Mouse (Mus musculus) gastrocnemius, postnatal 4 days (tissue): ENCODE data around the gene Pkd1. TPM values are rescaled to one million over a fixed set of nuclear protein-coding genes. Genes with fewer than 3 reads are reported as not detected.

ENCODE experiments used
- DNase-seq, 2 experiments: peaks; one replicate each; pipeline ENCODE4 v3.0.0; 2021 to 2022; ENCODE audit warnings: low spot score in 2 of 2, mixed read lengths in 2 of 2
- total RNA-seq, 2 experiments: library from RNA; stranded (reverse); gene quantifications; 2 replicates each; pipeline ENCODE4 v1.2.3; 2021

The Pkd1 gene
- total RNA-seq, 2 experiments from 2014 or later: 60.5 to 66.7 TPM

- DNase-seq: no peak
Measured at GRCm38 (mm10) chr17:24532045-24532444, 17.6 kb upstream of the Pkd1 start.

- DNase-seq: peak; percentile 64 to 81
Measured at GRCm38 (mm10) chr17:24533099-24533992, 16.3 kb upstream of the Pkd1 start.

GRCm38 (mm10) chr17:24534160-24534718 is 15.4 kb upstream of the Pkd1 start, which contains the start of gene Rab26:
Rab26 (minus strand) TSS chr17:24534210.
- DNase-seq: no peak

GRCm38 (mm10) chr17:24535300-24535699 is 14.3 kb upstream of the Pkd1 start:
- no peak for DNase-seq

- no peak for DNase-seq
Measured at GRCm38 (mm10) chr17:24537536-24537935, 12.1 kb upstream of the Pkd1 start.

- DNase-seq: no peak
Measured at GRCm38 (mm10) chr17:24538950-24539349, 10.7 kb upstream of the Pkd1 start.

- DNase-seq: no peak
Measured at GRCm38 (mm10) chr17:24540375-24540774, 9.3 kb upstream of the Pkd1 start.

GRCm38 (mm10) chr17:24544613-24545012 is 5.0 kb upstream of the Pkd1 start:
- no peak for DNase-seq

- no peak for DNase-seq
Measured at GRCm38 (mm10) chr17:24545247-24545646, 4.4 kb upstream of the Pkd1 start.

- no peak for DNase-seq
Measured at GRCm38 (mm10) chr17:24546234-24546633, 3.4 kb upstream of the Pkd1 start.

GRCm38 (mm10) chr17:24548435-24548834 is 1.2 kb upstream of the Pkd1 start:
- no peak for DNase-seq

GRCm38 (mm10) chr17:24548921-24549617 is 565 bp upstream of the Pkd1 start:
- peak in 1 of 2 experiments; percentile 43 for DNase-seq

- DNase-seq: peak; percentile 63 to 86
Measured at GRCm38 (mm10) chr17:24550416-24551049, 899 bp downstream of the Pkd1 start.

GRCm38 (mm10) chr17:24551050-24551444 is 1.4 kb downstream of the Pkd1 start:
- peak in 1 of 2 experiments; percentile 7 for DNase-seq

GRCm38 (mm10) chr17:24557091-24557490 is 7.5 kb downstream of the Pkd1 start:
- peak; percentile 15 to 51 for DNase-seq

GRCm38 (mm10) chr17:24558600-24559099 is 9.0 kb downstream of the Pkd1 start:
- peak in 1 of 2 experiments; percentile 11 for DNase-seq

- DNase-seq: peak; percentile 26 to 54
Measured at GRCm38 (mm10) chr17:24559146-24559545, 9.5 kb downstream of the Pkd1 start.

GRCm38 (mm10) chr17:24560301-24561028 is 10.8 kb downstream of the Pkd1 start:
- peak in 1 of 2 experiments; percentile 9 for DNase-seq

- DNase-seq: no peak
Measured at GRCm38 (mm10) chr17:24561592-24561991, 12.0 kb downstream of the Pkd1 start.

- no peak for DNase-seq
Measured at GRCm38 (mm10) chr17:24563638-24564037, 14.0 kb downstream of the Pkd1 start.
